Mouse (Mus musculus): ENCODE data around the gene Keg1. TPM values are rescaled to one million over a fixed set of nuclear protein-coding genes. Genes with fewer than 3 reads are reported as not detected.
"Not testable (repeated sequence)": the region's sequence is repeated elsewhere in the genome, so short reads cannot be mapped to it uniquely, and the experiment has no call there.

Gene Keg1
- polyA plus RNA-seq, 1 experiment from 2014 or later = 9.5 TPM

DNA sequence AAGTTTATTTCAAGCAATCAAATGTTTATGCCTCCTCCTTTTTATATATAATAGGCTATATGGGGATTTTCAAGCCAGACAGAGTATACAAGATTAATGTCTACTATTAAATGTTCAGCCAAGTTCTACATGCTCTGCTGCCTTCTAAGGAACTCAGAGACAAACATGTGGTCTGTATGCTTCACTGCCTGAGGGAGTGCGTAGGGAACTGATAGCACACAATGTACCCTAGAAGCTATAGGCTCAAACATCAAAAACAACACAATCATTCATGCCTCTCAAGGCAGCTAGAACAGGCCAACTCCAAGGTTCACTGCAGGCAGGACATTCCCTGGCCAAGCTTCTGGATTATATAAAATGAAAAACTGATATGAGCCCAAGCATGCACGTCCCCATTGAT lies 12.9 kb downstream of the Keg1 start:
- Histone ChIP-seq H3K4me3 (ENCODE audit: low read depth, low read length) (no peak overlapping the region), H3K27ac (ENCODE audit: low read length) (no peak overlapping the region), H3K36me3 (ENCODE audit: control insufficient read depth, insufficient read depth) (no peaks in the 10 kb centered on the region), H3K9me3 (replicated peaks; ENCODE audit: control insufficient read depth, low read length) (no peaks in the 10 kb centered on the region), H3K27me3 (ENCODE audit: control insufficient read depth, insufficient read depth, low read depth, low read length) (no peaks in the 10 kb centered on the region), H3K9ac (ENCODE audit: low read depth, low read length) (no peak overlapping the region), H3K4me2 (ENCODE audit: low read depth, low read length) (no peak overlapping the region), H3K4me1 (ENCODE audit: control insufficient read depth, low read depth, low read length) (no peaks in the 10 kb centered on the region)
- no peak for ATAC-seq (ENCODE audit: low read depth)
- WGBS (ENCODE audit: insufficient replicate concordance) = 63% methylated on average over 2 of the region's 2 CpGs

DNA sequence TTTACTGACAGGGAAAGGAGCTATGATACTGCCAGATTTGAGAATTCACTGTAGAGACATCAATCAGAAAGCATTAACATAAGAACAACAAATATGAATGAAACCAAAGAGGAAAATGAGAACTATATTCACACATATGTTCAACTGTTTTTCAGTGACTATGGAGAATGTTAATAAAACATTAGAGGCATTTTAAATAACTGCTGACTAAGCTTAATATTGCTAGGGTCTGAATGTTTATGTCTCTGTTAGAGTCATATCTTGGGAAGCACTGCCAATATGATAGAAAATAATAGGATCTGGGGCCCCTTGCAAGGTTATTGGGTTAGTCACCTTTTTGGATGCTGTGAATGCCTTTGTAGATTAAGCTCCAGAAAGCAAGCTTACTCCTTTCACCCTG lies 13.4 kb downstream of the Keg1 start:
- H3K27ac ChIP-seq (ENCODE audit: low read length) = no peak overlapping the region
- no peaks in the 10 kb centered on the region for H3K4me1 ChIP-seq (ENCODE audit: control insufficient read depth, low read depth, low read length)
- no peaks in the 10 kb centered on the region for H3K36me3 ChIP-seq (ENCODE audit: control insufficient read depth, insufficient read depth)
- no peak for ATAC-seq (ENCODE audit: low read depth)
- H3K27me3 ChIP-seq (ENCODE audit: control insufficient read depth, insufficient read depth, low read depth, low read length) = no peaks in the 10 kb centered on the region
- no peak overlapping the region for H3K4me3 ChIP-seq (ENCODE audit: low read depth, low read length)
- no peak overlapping the region for H3K9ac ChIP-seq (ENCODE audit: low read depth, low read length)
- no peaks in the 10 kb centered on the region for H3K9me3 ChIP-seq (replicated peaks; ENCODE audit: control insufficient read depth, low read length)
- no peak overlapping the region for H3K4me2 ChIP-seq (ENCODE audit: low read depth, low read length)

DNA sequence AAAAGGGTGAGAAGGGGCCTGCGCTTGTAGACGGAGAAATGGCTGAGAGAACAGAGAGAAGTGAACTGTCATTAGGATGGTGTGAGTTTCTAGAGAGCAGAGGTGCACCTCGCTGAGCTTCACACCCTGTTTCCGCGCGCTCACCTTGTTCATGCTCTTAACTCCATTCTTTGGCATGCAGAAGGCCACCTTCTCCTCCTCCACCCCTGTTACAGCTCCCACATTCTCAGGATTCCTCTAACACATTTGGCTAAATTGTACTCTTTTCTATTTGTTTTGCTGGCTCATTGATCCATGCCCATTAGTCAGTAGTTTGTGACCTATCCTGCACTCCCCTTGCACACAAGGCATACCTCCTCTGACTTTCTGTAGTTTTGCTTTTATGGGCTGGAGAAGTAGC lies 23.6 kb downstream of the Keg1 start:
- no peak overlapping the region for H3K27ac ChIP-seq (ENCODE audit: low read length)
- 61% methylated on average over 6 of the region's 6 CpGs for WGBS (ENCODE audit: insufficient replicate concordance)
- no peak overlapping the region for H3K4me3 ChIP-seq (ENCODE audit: low read depth, low read length)
- H3K27me3 ChIP-seq (ENCODE audit: control insufficient read depth, insufficient read depth, low read depth, low read length) = no peaks in the 10 kb centered on the region
- no peaks in the 10 kb centered on the region for H3K9me3 ChIP-seq (replicated peaks; ENCODE audit: control insufficient read depth, low read length)
- no peaks in the 10 kb centered on the region for H3K36me3 ChIP-seq (ENCODE audit: control insufficient read depth, insufficient read depth)
- no peak overlapping the region for H3K4me2 ChIP-seq (ENCODE audit: low read depth, low read length)
- no peak overlapping the region for H3K9ac ChIP-seq (ENCODE audit: low read depth, low read length)
- no peaks in the 10 kb centered on the region for H3K4me1 ChIP-seq (ENCODE audit: control insufficient read depth, low read depth, low read length)
- no peak for ATAC-seq (ENCODE audit: low read depth)

DNA sequence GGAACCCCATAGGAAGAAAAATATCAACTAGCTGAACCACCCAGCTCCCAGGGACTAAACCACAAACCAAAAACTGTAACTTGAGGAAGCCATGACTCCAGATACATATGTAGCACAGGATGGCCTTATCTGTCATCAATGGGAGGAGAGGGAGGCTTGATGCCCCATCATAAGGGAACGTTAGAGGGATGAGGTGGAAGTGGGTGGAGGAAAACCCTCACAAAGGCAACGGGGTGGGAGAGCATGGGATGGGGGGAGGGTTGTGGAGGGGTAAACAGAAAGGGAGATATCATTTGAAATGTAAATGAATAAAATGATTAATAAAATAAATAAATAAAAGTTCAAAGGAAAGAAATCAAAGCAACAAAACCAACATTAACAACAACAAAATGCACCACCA lies 24.9 kb downstream of the Keg1 start:
- H3K27ac ChIP-seq (ENCODE audit: low read length) = no peak overlapping the region
- no peak for ATAC-seq (ENCODE audit: low read depth)
- WGBS (ENCODE audit: insufficient replicate concordance) = 25% methylated on average over 2 of the region's 2 CpGs

DNA sequence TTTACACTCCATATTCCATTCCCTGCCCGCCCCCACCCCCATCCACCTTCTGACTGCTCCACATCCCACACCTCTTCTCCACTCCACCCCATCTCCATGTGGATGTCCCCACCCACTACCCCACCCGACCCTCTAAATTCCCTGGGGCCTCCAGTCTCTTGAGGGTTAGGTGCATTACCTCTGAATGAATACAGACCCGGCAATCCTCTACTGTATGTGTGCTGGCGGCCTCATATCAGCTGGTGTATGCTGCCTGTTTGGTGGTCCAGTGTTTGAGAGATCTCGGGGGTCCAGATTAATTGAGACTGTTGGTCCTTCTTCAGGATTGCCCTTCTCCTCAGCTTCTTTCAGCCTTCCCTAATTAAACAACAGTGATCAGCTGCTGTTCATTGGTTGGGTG lies 25.3 kb downstream of the Keg1 start:
- WGBS (ENCODE audit: insufficient replicate concordance) = 58% methylated on average over 5 of the region's 5 CpGs
- H3K4me2 ChIP-seq (ENCODE audit: low read depth, low read length); H3K27ac ChIP-seq (ENCODE audit: low read length); H3K27me3 ChIP-seq (ENCODE audit: control insufficient read depth, insufficient read depth, low read depth, low read length); H3K9me3 ChIP-seq (replicated peaks; ENCODE audit: control insufficient read depth, low read length); H3K9ac ChIP-seq (ENCODE audit: low read depth, low read length); H3K4me3 ChIP-seq (ENCODE audit: low read depth, low read length); H3K36me3 ChIP-seq (ENCODE audit: control insufficient read depth, insufficient read depth); ATAC-seq (ENCODE audit: low read depth); H3K4me1 ChIP-seq (ENCODE audit: control insufficient read depth, low read depth, low read length): not testable (repeated sequence)

More for the DNA sequence above, 24.9 kb downstream of the Keg1 start:
- Histone ChIP-seq H3K36me3 (ENCODE audit: control insufficient read depth, insufficient read depth) (no peaks in the 10 kb centered on the region), H3K9me3 (replicated peaks; ENCODE audit: control insufficient read depth, low read length) (no peaks in the 10 kb centered on the region), H3K4me2 (ENCODE audit: low read depth, low read length) (no peak overlapping the region), H3K27me3 (ENCODE audit: control insufficient read depth, insufficient read depth, low read depth, low read length) (no peaks in the 10 kb centered on the region), H3K4me1 (ENCODE audit: control insufficient read depth, low read depth, low read length) (no peaks in the 10 kb centered on the region), H3K4me3 (ENCODE audit: low read depth, low read length) (no peak overlapping the region), H3K9ac (ENCODE audit: low read depth, low read length) (no peak overlapping the region)

DNA sequence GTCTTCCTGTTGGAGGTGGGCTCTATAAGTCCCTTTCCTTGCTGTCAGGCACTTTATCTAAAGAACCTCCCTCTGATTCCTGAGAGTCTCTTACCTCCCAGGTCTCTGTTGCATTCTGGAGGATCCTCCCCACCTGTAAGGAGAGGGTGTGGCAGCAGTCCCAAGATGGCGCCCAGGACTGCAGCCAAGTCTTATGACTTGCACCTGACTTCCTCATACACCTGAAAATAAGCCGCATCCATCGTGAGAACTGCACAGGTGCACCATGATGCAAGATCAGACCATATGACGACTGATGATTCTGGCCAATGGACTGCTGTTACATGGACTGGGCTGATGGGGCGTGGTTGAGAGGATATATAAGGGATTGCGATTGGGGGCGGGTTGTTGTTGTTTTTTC lies 26.0 kb downstream of the Keg1 start:
- not testable (repeated sequence) for H3K9ac ChIP-seq (ENCODE audit: low read depth, low read length); H3K4me3 ChIP-seq (ENCODE audit: low read depth, low read length); H3K4me2 ChIP-seq (ENCODE audit: low read depth, low read length); H3K36me3 ChIP-seq (ENCODE audit: control insufficient read depth, insufficient read depth); H3K27me3 ChIP-seq (ENCODE audit: control insufficient read depth, insufficient read depth, low read depth, low read length); ATAC-seq (ENCODE audit: low read depth); H3K9me3 ChIP-seq (replicated peaks; ENCODE audit: control insufficient read depth, low read length); H3K4me1 ChIP-seq (ENCODE audit: control insufficient read depth, low read depth, low read length); H3K27ac ChIP-seq (ENCODE audit: low read length)
- 71% methylated on average over 7 of the region's 7 CpGs for WGBS (ENCODE audit: insufficient replicate concordance)

DNA sequence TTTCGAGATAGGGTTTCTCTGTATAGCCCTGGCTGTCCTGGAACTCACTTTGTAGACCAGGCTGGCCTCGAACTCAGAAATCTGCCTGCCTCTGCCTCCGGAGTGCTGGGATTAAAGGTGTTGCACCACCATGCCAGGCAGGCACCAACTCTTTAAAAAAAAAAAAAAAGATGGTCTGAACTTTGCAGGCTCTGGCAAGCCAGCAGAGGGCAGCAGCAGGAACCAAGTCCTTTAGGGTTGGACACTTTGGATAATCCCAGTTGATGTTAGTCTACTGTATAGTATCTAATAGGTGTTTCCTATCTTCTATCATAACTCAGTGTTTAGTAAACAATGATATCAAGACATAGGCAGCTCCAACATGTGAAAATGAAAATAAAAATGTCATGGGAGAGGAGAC lies 26.7 kb downstream of the Keg1 start:
- no peaks in the 10 kb centered on the region for H3K36me3 ChIP-seq (ENCODE audit: control insufficient read depth, insufficient read depth)
- WGBS (ENCODE audit: insufficient replicate concordance) = 36% methylated on average over 2 of the region's 3 CpGs
- no peak overlapping the region for H3K4me3 ChIP-seq (ENCODE audit: low read depth, low read length)
- no peak overlapping the region for H3K4me2 ChIP-seq (ENCODE audit: low read depth, low read length)
- no peaks in the 10 kb centered on the region for H3K9me3 ChIP-seq (replicated peaks; ENCODE audit: control insufficient read depth, low read length)
- no peak overlapping the region for H3K9ac ChIP-seq (ENCODE audit: low read depth, low read length)
- no peak for ATAC-seq (ENCODE audit: low read depth)
- H3K27ac ChIP-seq (ENCODE audit: low read length) = no peak overlapping the region
- H3K27me3 ChIP-seq (ENCODE audit: control insufficient read depth, insufficient read depth, low read depth, low read length) = no peaks in the 10 kb centered on the region
- H3K4me1 ChIP-seq (ENCODE audit: control insufficient read depth, low read depth, low read length) = no peaks in the 10 kb centered on the region

DNA sequence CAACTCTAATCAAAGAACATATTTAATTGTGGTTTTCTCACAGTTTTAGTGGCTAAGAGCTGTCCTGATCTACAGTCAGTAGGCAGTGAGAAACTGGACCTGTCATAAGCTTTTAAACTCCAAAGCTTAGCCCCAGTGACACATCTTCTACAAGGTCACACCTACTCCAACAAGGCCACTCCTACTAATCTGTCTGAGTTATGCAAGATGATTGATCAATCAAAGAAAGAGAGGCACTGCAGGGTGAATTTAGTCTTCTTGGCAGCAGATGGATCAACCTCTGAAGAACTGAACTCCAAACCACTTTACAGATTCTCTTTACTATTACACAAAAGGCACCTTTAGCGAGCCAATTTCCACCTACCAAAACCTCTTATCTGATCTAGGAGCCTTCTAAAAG lies 30.3 kb downstream of the Keg1 start:
- Histone ChIP-seq H3K4me2 (ENCODE audit: low read depth, low read length) (no peak overlapping the region), H3K36me3 (ENCODE audit: control insufficient read depth, insufficient read depth) (no peaks in the 10 kb centered on the region), H3K27me3 (ENCODE audit: control insufficient read depth, insufficient read depth, low read depth, low read length) (no peaks in the 10 kb centered on the region), H3K27ac (ENCODE audit: low read length) (no peak overlapping the region), H3K9ac (ENCODE audit: low read depth, low read length) (no peak overlapping the region), H3K4me1 (ENCODE audit: control insufficient read depth, low read depth, low read length) (no peaks in the 10 kb centered on the region), H3K9me3 (replicated peaks; ENCODE audit: control insufficient read depth, low read length) (no peaks in the 10 kb centered on the region), H3K4me3 (ENCODE audit: low read depth, low read length) (no peak overlapping the region)
- WGBS (ENCODE audit: insufficient replicate concordance) = 47% methylated on average over 1 of the region's 1 CpGs
- no peak for ATAC-seq (ENCODE audit: low read depth)

DNA sequence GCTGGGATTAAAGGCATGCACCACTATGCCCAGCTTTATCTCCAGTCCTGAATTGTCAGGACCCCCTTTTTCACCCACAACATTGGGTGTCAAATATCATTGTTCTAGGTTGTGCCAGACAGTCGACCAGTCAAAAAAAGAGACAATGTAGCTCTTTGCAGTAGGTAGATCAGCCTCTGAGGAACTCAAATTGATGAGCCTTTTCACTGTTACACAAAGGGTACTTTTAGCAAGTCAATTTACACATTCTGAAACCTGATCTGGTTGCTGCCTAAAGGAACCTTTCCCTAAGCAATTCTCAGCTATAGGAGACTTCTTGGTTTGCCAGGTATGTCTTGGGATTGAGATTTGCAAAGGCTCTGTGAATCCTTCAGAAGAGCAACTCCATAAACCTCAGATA lies 35.5 kb downstream of the Keg1 start:
- Histone ChIP-seq H3K27me3 (ENCODE audit: control insufficient read depth, insufficient read depth, low read depth, low read length) (no peaks in the 10 kb centered on the region), H3K4me1 (ENCODE audit: control insufficient read depth, low read depth, low read length) (no peaks in the 10 kb centered on the region), H3K4me3 (ENCODE audit: low read depth, low read length) (no peak overlapping the region), H3K9me3 (replicated peaks; ENCODE audit: control insufficient read depth, low read length) (no peaks in the 10 kb centered on the region), H3K27ac (ENCODE audit: low read length) (no peak overlapping the region), H3K9ac (ENCODE audit: low read depth, low read length) (no peak overlapping the region), H3K36me3 (ENCODE audit: control insufficient read depth, insufficient read depth) (no peaks in the 10 kb centered on the region), H3K4me2 (ENCODE audit: low read depth, low read length) (no peak overlapping the region)
- no peak for ATAC-seq (ENCODE audit: low read depth)
- 48% methylated on average over 1 of the region's 1 CpGs for WGBS (ENCODE audit: insufficient replicate concordance)

DNA sequence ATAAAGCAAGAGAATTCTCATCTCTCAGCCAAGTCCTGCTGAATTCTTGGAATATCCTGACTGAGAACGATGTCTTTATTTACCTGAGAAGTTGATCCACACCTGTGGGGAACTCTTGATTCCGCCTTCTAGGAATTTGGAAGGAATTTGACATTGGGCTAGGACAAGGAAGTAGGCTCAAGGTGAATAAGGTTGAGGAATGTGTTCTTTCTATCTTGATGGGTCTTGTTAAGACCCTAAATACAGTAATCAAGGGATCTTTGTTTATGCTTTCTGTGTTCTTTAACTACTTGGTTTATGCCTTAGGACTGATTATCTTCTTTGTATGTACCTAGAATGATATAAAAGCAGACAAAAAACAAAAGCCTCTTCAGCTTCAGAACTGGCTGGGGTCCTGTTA lies 36.4 kb downstream of the Keg1 start:
- 57% methylated on average over 2 of the region's 2 CpGs for WGBS (ENCODE audit: insufficient replicate concordance)
- Histone ChIP-seq H3K4me1 (ENCODE audit: control insufficient read depth, low read depth, low read length) (no peaks in the 10 kb centered on the region), H3K36me3 (ENCODE audit: control insufficient read depth, insufficient read depth) (no peaks in the 10 kb centered on the region), H3K27ac (ENCODE audit: low read length) (no peak overlapping the region), H3K27me3 (ENCODE audit: control insufficient read depth, insufficient read depth, low read depth, low read length) (no peaks in the 10 kb centered on the region), H3K9ac (ENCODE audit: low read depth, low read length) (no peak overlapping the region), H3K4me2 (ENCODE audit: low read depth, low read length) (no peak overlapping the region), H3K4me3 (ENCODE audit: low read depth, low read length) (no peak overlapping the region), H3K9me3 (replicated peaks; ENCODE audit: control insufficient read depth, low read length) (no peaks in the 10 kb centered on the region)
- no peak for ATAC-seq (ENCODE audit: low read depth)

All from liver, embryonic 16.5 days (tissue).